Mouse (Mus musculus) subcutaneous adipose tissue, adult 2 months (tissue): ENCODE results near the gene Spata45. TPM values are rescaled to one million over a fixed set of nuclear protein-coding genes. Genes with fewer than 3 reads are reported as not detected.

Source experiments
- polyA plus RNA-seq: library from polyadenylated mRNA; depleted of rRNA; stranded (reverse); fragments of >200 nt; gene quantifications from 2 replicates; pipeline ENCODE4 v1.2.3, GENCODE M21; 2012; ENCODE audit warnings: low replicate concordance; rRNA removed

The Spata45 gene
- polyA plus RNA-seq = not detected in 2 replicates

GRCm38 (mm10) chr1:191036554-191037334, at the start of gene Spata45:
Gene Spata45 (plus strand): TSS chr1:191036639.

GRCm38 (mm10) chr1:191026021-191026713, 10.3 kb upstream of the Spata45 start, which contains the start of gene Flvcr1:
Gene Flvcr1 (minus strand): TSS chr1:191026158.

GRCm38 (mm10) chr1:191062781-191063485, 26.5 kb downstream of the Spata45 start, which contains the start of the genes Tatdn3 and Nsl1:
Gene Tatdn3 (minus strand): TSS chr1:191062932.
Gene Nsl1 (plus strand): TSS chr1:191063012.

Other genes starting within 250 kb of the Spata45 start
- gene Rps6kc1, start 124.9 kb upstream of the Spata45 start, polyA plus RNA-seq = 9.5 and 13.3 TPM in 2 replicates
- gene Angel2, start 111.5 kb upstream of the Spata45 start, polyA plus RNA-seq = 31.0 and 37.8 TPM in 2 replicates
- gene Vash2, start 57.3 kb upstream of the Spata45 start, polyA plus RNA-seq = 0.66 and 7.1 TPM in 2 replicates
- gene Flvcr1, start 10.5 kb upstream of the Spata45 start, polyA plus RNA-seq = 6.9 and 15.1 TPM in 2 replicates
- 11.8 and 12.1 TPM in 2 replicates for gene Tatdn3, start 26.3 kb downstream of the Spata45 start, polyA plus RNA-seq
- 0.56 and 1.5 TPM in 2 replicates for gene Nsl1, start 26.4 kb downstream of the Spata45 start, polyA plus RNA-seq
- gene Batf3, start 61.2 kb downstream of the Spata45 start, polyA plus RNA-seq = 10.2 and 12.1 TPM in 2 replicates
- gene Fam71a, start 128.2 kb downstream of the Spata45 start, polyA plus RNA-seq = not detected in 2 replicates
- gene Atf3, start 181.4 kb downstream of the Spata45 start, polyA plus RNA-seq = 5.1 and 7.7 TPM in 2 replicates